Mouse (Mus musculus): ENCODE results near the gene Rps6ka2. TPM values are rescaled to one million over a fixed set of nuclear protein-coding genes. Genes with fewer than 3 reads are reported as not detected.

Rps6ka2 gene
- polyA plus RNA-seq, 1 experiment = 15.6 TPM

Other genes with a start within 250 kb of the Rps6ka2 start
- gene Rsph3b, start 221.4 kb upstream of the Rps6ka2 start, polyA plus RNA-seq (2012; rRNA removed) = 209 and 231 TPM in 2 replicates
- gene Tagap1, start 209.0 kb upstream of the Rps6ka2 start, polyA plus RNA-seq (2012; rRNA removed) = 57.1 and 68.4 TPM in 2 replicates
- gene Rnaset2b, start 199.5 kb upstream of the Rps6ka2 start, polyA plus RNA-seq (2012; rRNA removed) = 45.0 and 47.3 TPM in 2 replicates
- gene Gm49721, start 191.2 kb upstream of the Rps6ka2 start, polyA plus RNA-seq (2012; rRNA removed) = 0.31 TPM in 1 of 2 replicates, not detected in the other
- gene Gm1604a, start 144.5 kb upstream of the Rps6ka2 start, polyA plus RNA-seq (2012; rRNA removed) = not detected in 2 replicates
- 248 and 262 TPM in 2 replicates for gene Tcp10a, start 154.5 kb downstream of the Rps6ka2 start, polyA plus RNA-seq (2012; rRNA removed)
- gene Ttll2, start 182.6 kb downstream of the Rps6ka2 start, polyA plus RNA-seq (2012; rRNA removed) = 17.9 and 19.0 TPM in 2 replicates
- 2.3 and 2.4 TPM in 2 replicates for gene Gm49630, start 201.9 kb downstream of the Rps6ka2 start, polyA plus RNA-seq (2012; rRNA removed)
- gene Unc93a2, start 215.3 kb downstream of the Rps6ka2 start, polyA plus RNA-seq (2012; rRNA removed) = 10.4 and 10.7 TPM in 2 replicates

All from testis, adult 2 months (tissue).